Mouse (Mus musculus) embryonic fibroblast, embryonic 13.5 days (primary cell): ENCODE data around the gene Tenm2.

Source experiments
- CTCF ChIP-seq: IDR thresholded peaks from 2 replicates; pipeline ENCODE4 v1.5.1; 2011; ENCODE audit warnings: mild to moderate bottlenecking, control low read depth, low read length, moderate library complexity, borderline replicate concordance; ENCODE audit not compliant: insufficient read depth
- POLR2A ChIP-seq: IDR thresholded peaks from 2 replicates; pipeline ENCODE4 v1.6.1; 2011; ENCODE audit warnings: low read depth, mild to moderate bottlenecking, control low read depth, low read length, moderate library complexity

DNA sequence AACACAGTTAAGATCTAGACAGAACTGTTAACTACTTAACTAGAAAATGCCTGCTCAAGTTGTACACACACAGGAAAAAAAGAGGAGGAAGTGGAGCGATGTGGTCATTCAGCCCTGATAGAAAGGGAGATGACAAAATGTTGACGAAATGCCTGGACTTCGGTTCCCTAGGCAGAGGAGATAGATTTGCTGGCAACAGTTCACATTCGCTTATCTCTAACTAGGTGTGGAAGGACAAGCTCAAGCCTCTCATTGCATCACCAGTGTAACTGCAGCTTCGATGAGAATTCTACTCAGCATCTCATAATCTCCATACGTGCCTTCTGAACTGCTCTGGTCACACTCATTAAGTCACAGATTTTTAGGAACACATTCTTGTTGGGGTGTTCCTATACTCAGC lies 91.8 kb downstream of the Tenm2 start:
- TF ChIP-seq CTCF = no peak
- no peak for TF ChIP-seq POLR2A
